Mouse (Mus musculus) liver, adult 2 months (tissue): ENCODE data around the gene St8sia2.

Experiments used
- CTCF ChIP-seq: fragments of 200-500 bp; IDR thresholded peaks from 2 replicates; pipeline ENCODE4 v1.5.1; 2011; ENCODE audit warnings: low read depth, low read length, control low read depth
- POLR2A ChIP-seq: fragments of 200-500 bp; IDR thresholded peaks from 2 replicates; pipeline ENCODE4 v1.6.1; 2011; ENCODE audit warnings: low read length, control low read depth; ENCODE audit not compliant: insufficient read depth; ENCODE audit errors: extremely low read depth

GRCm38 (mm10) chr7:73936119-73936518, 77.4 kb downstream of the St8sia2 start:
- no peak for TF ChIP-seq POLR2A
- no peak for TF ChIP-seq CTCF
